Mouse (Mus musculus) stomach, embryonic 14.5 days (tissue): ENCODE data around the gene Micall2. TPM values are rescaled to one million over a fixed set of nuclear protein-coding genes. Genes with fewer than 3 reads are reported as not detected.

Experiments used
- ATAC-seq: fragments of 200-750 bp; cut with Nextera tagmentation; 2 replicates; pipeline ENCODE4 v1.8.0; 2017; ENCODE audit warnings: low read depth, moderate TSS enrichment; ENCODE audit not compliant: insufficient number of reproducible peaks, insufficient read depth, low FRiP score
- H3K27ac ChIP-seq: fragments of 300-500 bp; sonication (generic); 2 replicates; pipeline ENCODE4 v1.5.1; 2014; ENCODE audit warnings: mild to moderate bottlenecking, low read length, moderate library complexity, mixed read lengths
- H3K27me3 ChIP-seq: fragments of 300-500 bp; sonication (generic); 2 replicates; pipeline ENCODE4 v1.6.1; 2014; ENCODE audit warnings: low read length, control low read depth, mixed read lengths; ENCODE audit not compliant: control insufficient read depth, insufficient read depth
- H3K36me3 ChIP-seq: fragments of 300-500 bp; sonication (generic); 2 replicates; pipeline ENCODE4 v1.6.1; 2014; ENCODE audit warnings: mild to moderate bottlenecking, control low read depth, low read length, moderate library complexity, mixed read lengths; ENCODE audit not compliant: control insufficient read depth, insufficient read depth
- H3K4me1 ChIP-seq: fragments of 300-500 bp; sonication (generic); 2 replicates; pipeline ENCODE4 v1.6.1; 2014; ENCODE audit warnings: low read length, control low read depth, mixed read lengths; ENCODE audit not compliant: control insufficient read depth, insufficient read depth
- H3K4me2 ChIP-seq: fragments of 300-500 bp; sonication (generic); replicated peaks from 2 replicates; pipeline ENCODE4 v1.6.1; 2014; ENCODE audit warnings: low read depth, low read length, control low read depth
- H3K4me3 ChIP-seq: fragments of 300-500 bp; sonication (generic); 2 replicates; pipeline ENCODE4 v1.5.1; 2014; ENCODE audit warnings: low read depth, low read length, control low read depth
- H3K9ac ChIP-seq: fragments of 300-500 bp; sonication (generic); replicated peaks from 2 replicates; pipeline ENCODE4 v1.6.1; 2014; ENCODE audit warnings: low read depth, mild to moderate bottlenecking, control low read depth, low read length, moderate library complexity, mixed read lengths
- H3K9me3 ChIP-seq: fragments of 300-500 bp; sonication (generic); 2 replicates; pipeline ENCODE4 v1.6.1; 2016; ENCODE audit warnings: low read depth, low read length, control low read depth; ENCODE audit not compliant: control insufficient read depth
- WGBS: fragments of 180-500 bp; shearing (Covaris S2); extraction: QIAGEN DNeasy Blood & Tissue Kit; methylation state at CpG from one replicate; pipeline ENCODE4 v1.1.7; 2014; 5-methylcytosine and 5-hydroxymethylcytosine counted together
- polyA plus RNA-seq: library from polyadenylated mRNA; unstranded; fragments of >200 nt; fragmentation: Nextera tagmentation; extraction: Ambion mirVana; gene quantifications from 2 replicates; pipeline ENCODE4 v1.2.1, GENCODE M21; 2014

Micall2 gene
- polyA plus RNA-seq, 1 experiment from 2014 or later = 5.9 TPM

DNA sequence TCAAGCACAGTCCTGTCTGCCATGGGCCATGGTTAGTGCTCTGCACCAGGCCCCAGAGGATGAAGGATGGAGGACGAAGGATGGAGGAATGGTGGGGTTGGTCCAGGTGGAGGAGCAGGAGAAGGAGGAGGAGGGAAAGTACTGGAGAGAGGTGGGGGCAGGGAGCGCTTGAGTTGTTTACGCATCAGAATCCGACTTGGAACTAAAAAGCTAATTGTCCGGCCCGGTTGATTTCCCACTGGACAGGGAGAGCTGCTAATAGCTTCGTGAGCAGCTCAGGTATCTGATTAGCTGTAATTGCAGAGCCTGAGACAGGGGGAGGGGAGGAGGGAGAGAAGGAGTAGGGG lies 53.5 kb downstream of the Micall2 start:
- Histone ChIP-seq H3K27me3 (no peaks in the 10 kb centered on the region), H3K4me1 (peaks cover 12% of the 10 kb centered on the region; the same call in 1 of the 2 replicates), H3K4me3 (no peak overlapping the region), H3K36me3 (no peaks in the 10 kb centered on the region), H3K4me2 (no peak overlapping the region), H3K27ac (no peak overlapping the region), H3K9ac (no peak overlapping the region), H3K9me3 (no peaks in the 10 kb centered on the region)
- 3% methylated on average over 7 of the region's 7 CpGs for WGBS
- ATAC-seq = no peak

- Histone ChIP-seq H3K4me2 (no peak overlapping the region), H3K4me1 (peaks cover 12% of the 10 kb centered on the region; the same call in 1 of the 2 replicates), H3K9ac (no peak overlapping the region), H3K36me3 (no peaks in the 10 kb centered on the region), H3K9me3 (no peaks in the 10 kb centered on the region), H3K27ac (no peak overlapping the region), H3K4me3 (no peak overlapping the region), H3K27me3 (no peaks in the 10 kb centered on the region)
- ATAC-seq = no peak
- WGBS = 9% methylated on average over 20 of the region's 20 CpGs
Observed at GRCm38 (mm10) chr5:139681832-139682630, 54.1 kb downstream of the Micall2 start.

DNA sequence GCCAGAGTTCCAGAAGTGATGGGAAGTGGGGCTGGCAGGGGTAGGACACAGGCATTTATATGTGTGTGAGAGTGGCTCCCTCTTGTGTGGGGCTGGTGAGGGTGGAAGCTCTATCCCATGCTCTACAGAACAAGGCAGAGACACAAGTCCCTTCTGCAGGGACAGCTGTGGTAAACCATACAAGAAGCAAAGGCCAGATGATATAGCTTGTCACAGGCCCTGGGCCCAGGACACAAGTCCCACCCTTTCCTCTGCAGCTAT lies 60.5 kb downstream of the Micall2 start:
- H3K27ac ChIP-seq = no peak overlapping the region

DNA sequence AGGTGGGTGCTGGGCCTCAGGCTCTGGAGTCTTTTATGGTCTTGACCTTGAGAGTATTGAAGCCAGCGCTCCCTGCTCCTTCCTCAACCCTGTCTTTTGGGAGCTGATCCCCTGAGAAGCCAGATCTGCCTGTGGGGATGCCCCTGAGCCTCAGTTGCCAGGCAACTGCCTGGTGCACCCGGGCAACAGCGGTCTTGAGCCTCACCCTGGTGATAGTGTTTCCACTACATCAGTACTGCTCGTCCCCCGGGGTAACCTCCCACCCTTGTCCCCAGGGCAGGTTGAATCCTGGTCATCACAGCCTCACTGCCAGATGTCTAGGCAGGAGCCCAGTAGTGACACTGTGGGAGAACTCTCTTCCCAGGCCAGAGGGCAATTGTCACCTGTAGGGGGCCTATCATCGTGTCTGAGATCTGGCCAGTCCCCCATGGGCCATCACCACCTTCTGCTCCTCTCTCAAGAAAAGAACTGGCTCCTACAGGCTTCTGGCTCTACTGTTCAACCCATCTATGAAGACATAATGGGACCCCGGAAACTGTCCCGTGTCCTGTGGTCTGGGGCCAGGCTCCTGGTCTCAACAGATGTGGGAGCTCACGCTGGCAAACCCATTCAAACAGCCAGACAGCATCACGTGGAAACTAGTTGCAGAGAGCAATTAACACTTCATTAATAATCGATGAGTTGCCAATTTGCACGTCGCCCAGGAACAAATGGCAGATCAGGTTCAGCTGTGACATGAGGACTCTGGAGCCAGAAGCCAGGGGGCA lies 61.0 kb downstream of the Micall2 start:
- ATAC-seq = no peak
- no peaks in the 10 kb centered on the region for H3K36me3 ChIP-seq
- H3K4me3 ChIP-seq = no peak overlapping the region
- WGBS = 31% methylated on average over 13 of the region's 13 CpGs
- H3K9ac ChIP-seq = no peak overlapping the region
- no peak overlapping the region for H3K4me2 ChIP-seq
- no peaks in the 10 kb centered on the region; the same call in 1 of the 2 replicates for H3K27me3 ChIP-seq
- no peak overlapping the region for H3K27ac ChIP-seq
- H3K4me1 ChIP-seq = no peaks in the 10 kb centered on the region
- H3K9me3 ChIP-seq = no peaks in the 10 kb centered on the region

More for the DNA sequence above, 60.5 kb downstream of the Micall2 start:
- no peak overlapping the region for H3K4me2 ChIP-seq
- no peaks in the 10 kb centered on the region for H3K9me3 ChIP-seq
- no peak overlapping the region for H3K9ac ChIP-seq
- H3K27me3 ChIP-seq = no peaks in the 10 kb centered on the region; the same call in 1 of the 2 replicates
- H3K4me3 ChIP-seq = no peak overlapping the region
- ATAC-seq = no peak
- no peaks in the 10 kb centered on the region for H3K36me3 ChIP-seq
- H3K4me1 ChIP-seq = no peaks in the 10 kb centered on the region

DNA sequence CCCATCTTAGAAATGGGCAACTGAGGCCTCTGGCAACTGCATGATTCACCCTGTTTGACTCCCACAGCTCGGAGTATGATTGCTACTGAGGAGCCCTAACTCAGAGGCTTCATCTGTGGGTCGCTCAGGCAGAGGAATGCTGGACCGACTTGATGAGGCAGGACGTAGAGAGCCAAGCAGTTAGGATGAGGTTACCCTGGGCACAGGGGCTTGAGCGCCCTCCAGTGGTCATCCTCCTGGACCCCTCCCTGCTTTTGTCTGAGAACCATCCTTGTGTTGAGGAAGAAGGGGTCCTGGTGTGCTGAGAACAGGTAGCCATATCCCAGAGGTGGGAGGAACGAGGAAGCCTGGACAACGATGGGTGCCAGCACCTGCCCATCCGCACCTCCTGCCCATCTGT lies 66.8 kb downstream of the Micall2 start:
- Histone ChIP-seq H3K27ac (no peak overlapping the region), H3K27me3 (peaks cover 6% of the 10 kb centered on the region), H3K9ac (no peak overlapping the region), H3K4me2 (no peak overlapping the region), H3K9me3 (no peaks in the 10 kb centered on the region), H3K4me1 (no peaks in the 10 kb centered on the region), H3K36me3 (no peaks in the 10 kb centered on the region), H3K4me3 (no peak overlapping the region)
- no peak for ATAC-seq
- WGBS = 19% methylated on average over 8 of the region's 8 CpGs

DNA sequence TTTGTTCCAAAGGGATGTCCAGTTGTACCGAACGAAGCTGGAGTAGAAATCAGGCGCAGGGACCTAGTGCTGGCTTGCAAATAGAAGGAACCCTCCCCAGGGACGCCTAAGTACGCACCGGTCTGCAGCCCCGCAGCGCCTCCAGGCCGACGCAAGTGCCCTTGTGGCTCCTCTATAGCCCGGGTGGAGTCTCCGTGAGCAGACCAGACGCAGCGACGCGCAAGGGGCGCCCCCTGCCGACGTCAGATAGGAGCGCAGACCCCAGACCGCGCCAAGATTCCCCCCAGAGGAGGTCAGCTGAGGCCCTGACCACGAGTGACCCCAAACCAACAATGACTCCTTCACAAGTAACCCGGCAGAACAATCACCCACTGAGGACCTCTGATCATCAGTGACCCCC lies 67.6 kb downstream of the Micall2 start:
- H3K36me3 ChIP-seq = no peaks in the 10 kb centered on the region
- no peaks in the 10 kb centered on the region for H3K9me3 ChIP-seq
- no peak overlapping the region for H3K27ac ChIP-seq
- H3K4me3 ChIP-seq = no peak overlapping the region
- ATAC-seq = peak; percentile 54
- WGBS = under 1% methylated on average over 24 of the region's 24 CpGs
- H3K4me1 ChIP-seq = no peaks in the 10 kb centered on the region
- H3K9ac ChIP-seq = no peak overlapping the region
- no peak overlapping the region for H3K4me2 ChIP-seq
- peaks cover 6% of the 10 kb centered on the region for H3K27me3 ChIP-seq

DNA sequence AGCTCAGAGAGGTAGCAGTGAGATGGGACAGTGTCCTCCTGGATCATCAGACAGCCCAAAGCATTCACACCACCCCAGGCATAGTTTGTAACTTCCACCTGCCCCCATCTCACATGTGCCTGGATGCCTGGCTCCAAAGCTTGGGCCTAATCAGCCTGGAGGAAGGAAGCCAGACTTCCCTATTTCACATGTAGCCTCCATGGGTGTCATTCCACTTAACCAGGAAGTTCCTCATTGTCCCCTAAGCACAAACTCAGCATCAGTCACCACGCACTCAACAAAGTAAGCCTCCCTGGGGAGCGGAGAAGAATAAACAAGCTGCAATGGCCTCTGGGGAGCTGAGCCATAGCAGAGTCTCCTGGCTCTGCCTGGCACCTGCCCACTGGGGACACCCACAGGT lies 69.6 kb downstream of the Micall2 start:
- Histone ChIP-seq H3K4me3 (no peak overlapping the region), H3K9me3 (no peaks in the 10 kb centered on the region), H3K36me3 (no peaks in the 10 kb centered on the region), H3K4me2 (no peak overlapping the region), H3K27me3 (peaks cover 6% of the 10 kb centered on the region), H3K9ac (no peak overlapping the region), H3K4me1 (no peaks in the 10 kb centered on the region), H3K27ac (no peak overlapping the region)
- WGBS = 42% methylated on average over 2 of the region's 2 CpGs
- no peak for ATAC-seq

DNA sequence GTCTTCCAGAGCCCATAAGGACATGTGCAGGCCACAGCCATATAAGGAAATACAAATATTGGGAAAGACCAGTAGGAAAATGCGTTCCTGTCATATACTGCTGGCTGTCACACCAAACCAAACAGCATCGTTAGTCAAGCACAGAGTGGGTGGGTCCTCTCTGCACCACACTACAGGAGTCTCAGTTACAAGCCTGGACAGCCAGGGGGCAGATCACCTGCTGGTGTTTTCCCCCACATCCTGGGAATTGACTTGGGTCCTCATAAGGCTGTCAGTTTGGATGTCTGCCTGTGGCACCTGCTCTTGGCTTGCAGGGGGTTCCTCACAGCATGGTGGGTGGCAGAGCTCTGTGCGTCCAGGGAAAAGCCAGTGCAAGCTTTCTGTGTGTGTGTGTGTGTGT lies 70.8 kb downstream of the Micall2 start:
- Histone ChIP-seq H3K9ac (no peak overlapping the region), H3K9me3 (no peaks in the 10 kb centered on the region), H3K36me3 (no peaks in the 10 kb centered on the region), H3K4me3 (no peak overlapping the region), H3K4me2 (no peak overlapping the region), H3K27ac (no peak overlapping the region), H3K4me1 (no peaks in the 10 kb centered on the region), H3K27me3 (peaks cover 7% of the 10 kb centered on the region)
- 49% methylated on average over 3 of the region's 3 CpGs for WGBS
- no peak for ATAC-seq
